Mouse (Mus musculus): ENCODE measurements around the gene Wdhd1.
"Not testable (repeated sequence)": the region's sequence is repeated elsewhere in the genome, so short reads cannot be mapped to it uniquely, and the experiment has no call there.

The Wdhd1 gene

GRCm38 (mm10) chr14:47276637-47277393 is at the start of gene Wdhd1, which contains the start of gene Socs4:
Wdhd1 (minus strand) TSS chr14:47276857.
Socs4 (plus strand) TSS chr14:47276931.
- CTCF ChIA-PET, result interaction anchor here (0.6 to 2.0 kb wide), 12 partner anchors 21 to 877 kb away, joined by 3 to 8 read pairs (median 4); partner anchors contain the start of genes Mapk1ip1l (in 2 of the 4) and Dlgap5 (in 1 of the 4)
- POLR2A ChIA-PET, result interaction anchor here (0.6 to 7.6 kb wide), 62 partner anchors 9 to 469 kb away, joined by 3 to 152 read pairs (median 4); partner anchors contain the start of genes Mapk1ip1l (in 4 of the 4), Lgals3 (in 3 of the 4), Dlgap5 (in 2 of the 4) and Gch1 (in 1 of the 4)

GRCm38 (mm10) chr14:47325965-47326761 is 49.5 kb upstream of the Wdhd1 start:
- POLR2A ChIA-PET, result interaction anchor here in 2 of 4 experiments (0.7 to 3.2 kb wide), 12 partner anchors 11 to 99 kb away, joined by 3 to 11 read pairs (median 4); partner anchors contain the start of genes Dlgap5 (in 1 of the 2), Socs4 (in 1 of the 2) and Wdhd1 (in 1 of the 2)
- CTCF ChIA-PET, result interaction anchor here in 2 of 4 experiments (1.0 to 2.2 kb wide), 4 partner anchors 28 to 208 kb away, joined by 3 to 6 read pairs (median 4); no protein-coding TSS in a partner anchor

GRCm38 (mm10) chr14:47321581-47321980 is 44.9 kb upstream of the Wdhd1 start:
- POLR2A ChIA-PET, result interaction anchor here in 2 of 4 experiments (0.6 to 0.7 kb wide), 2 partner anchors 66 to 1805 kb away, joined by 3 to 4 read pairs; no protein-coding TSS in a partner anchor
- CTCF ChIA-PET, result not testable (repeated sequence)

GRCm38 (mm10) chr14:47319362-47319761 is 42.7 kb upstream of the Wdhd1 start:
- ChIA-PET POLR2A (interaction anchor here in 3 of 4 experiments (0.6 to 3.4 kb wide), 14 partner anchors 10 to 249 kb away, joined by 3 to 25 read pairs (median 4); partner anchors contain the start of genes Lgals3 (in 1 of the 3) and Mapk1ip1l (in 1 of the 3)), CTCF (interaction anchor here in 1 of 4 experiments (0.6 kb wide), 1 partner anchor 250 kb away, joined by 5 read pairs; no protein-coding TSS in a partner anchor)

- POLR2A ChIA-PET, result interaction anchor here in 3 of 4 experiments (0.9 to 12.7 kb wide), 5 partner anchors 8 to 44 kb away, joined by 3 to 125 read pairs (median 4); partner anchors contain the start of genes Mapk1ip1l (in 1 of the 3), Socs4 (in 1 of the 3) and Wdhd1 (in 1 of the 3)
- CTCF ChIA-PET, result no interaction called here
These were observed 33.9 kb upstream of the Wdhd1 start for GRCm38 (mm10) chr14:47310342-47311181.

- POLR2A ChIA-PET, result interaction anchor here in 2 of 4 experiments (0.7 to 12.7 kb wide), 6 partner anchors 9 to 45 kb away, joined by 3 to 125 read pairs (median 5); partner anchors contain the start of gene Mapk1ip1l (in 2 of the 2)
- CTCF ChIA-PET, result interaction anchor here in 1 of 4 experiments (0.8 kb wide), 1 partner anchor 11 kb away, joined by 3 read pairs; the partner anchor contains the start of gene Mapk1ip1l
These were observed 32.4 kb upstream of the Wdhd1 start for GRCm38 (mm10) chr14:47309061-47309460.

GRCm38 (mm10) chr14:47307669-47308068 is 31.0 kb upstream of the Wdhd1 start:
- POLR2A ChIA-PET, result interaction anchor here in 2 of 4 experiments (0.6 to 12.7 kb wide), 8 partner anchors 10 to 218 kb away, joined by 3 to 125 read pairs (median 4); partner anchors contain the start of gene Mapk1ip1l (in 2 of the 2)
- CTCF ChIA-PET, result no interaction called here

GRCm38 (mm10) chr14:47305933-47306332 is 29.3 kb upstream of the Wdhd1 start:
- ChIA-PET POLR2A (interaction anchor here (0.6 to 12.7 kb wide), 19 partner anchors 8 to 114 kb away, joined by 3 to 125 read pairs (median 4); partner anchors contain the start of genes Mapk1ip1l (in 2 of the 4), Socs4 (in 2 of the 4) and Wdhd1 (in 2 of the 4)), CTCF (no interaction called here)

GRCm38 (mm10) chr14:47304814-47305405 is 28.3 kb upstream of the Wdhd1 start:
- ChIA-PET POLR2A (interaction anchor here in 3 of 4 experiments (0.8 to 12.7 kb wide), 11 partner anchors 7 to 109 kb away, joined by 3 to 125 read pairs (median 6); partner anchors contain the start of genes Mapk1ip1l (in 2 of the 3), Socs4 (in 1 of the 3) and Wdhd1 (in 1 of the 3)), CTCF (interaction anchor here in 1 of 4 experiments (0.9 kb wide), 1 partner anchor 191 kb away, joined by 3 read pairs; no protein-coding TSS in a partner anchor)

- ChIA-PET CTCF (interaction anchor here in 1 of 4 experiments (0.6 kb wide), 1 partner anchor 265 kb away, joined by 3 read pairs; no protein-coding TSS in a partner anchor), POLR2A (interaction anchor here in 3 of 4 experiments (0.6 to 1.4 kb wide), 7 partner anchors 9 to 272 kb away, joined by 3 to 9 read pairs (median 3); partner anchors contain the start of genes Socs4 (in 1 of the 3) and Wdhd1 (in 1 of the 3))
These were observed 26.4 kb upstream of the Wdhd1 start for GRCm38 (mm10) chr14:47302885-47303680.

- ChIA-PET POLR2A (interaction anchor here (0.6 to 11.0 kb wide), 63 partner anchors 8 to 274 kb away, joined by 3 to 152 read pairs (median 4); partner anchors contain the start of genes Socs4 (in 4 of the 4), Wdhd1 (in 4 of the 4), Lgals3 (in 2 of the 4) and Dlgap5 (in 1 of the 4)), CTCF (interaction anchor here (0.6 to 1.5 kb wide), 9 partner anchors 22 to 479 kb away, joined by 3 to 8 read pairs (median 4); partner anchors contain the start of genes Socs4 (in 2 of the 4) and Wdhd1 (in 2 of the 4))
These were observed 22.2 kb upstream of the Wdhd1 start for GRCm38 (mm10) chr14:47298819-47299261.

GRCm38 (mm10) chr14:47298408-47298792 is 21.7 kb upstream of the Wdhd1 start:
- CTCF ChIA-PET, result interaction anchor here (0.6 to 1.8 kb wide), 13 partner anchors 11 to 479 kb away, joined by 3 to 9 read pairs (median 5); partner anchors contain the start of genes Socs4 (in 2 of the 4) and Wdhd1 (in 2 of the 4)
- POLR2A ChIA-PET, result interaction anchor here (0.6 to 11.0 kb wide), 66 partner anchors 8 to 1411 kb away, joined by 3 to 152 read pairs (median 4); partner anchors contain the start of genes Socs4 (in 4 of the 4), Wdhd1 (in 4 of the 4), Lgals3 (in 2 of the 4) and Dlgap5 (in 1 of the 4)

GRCm38 (mm10) chr14:47297785-47298407 is 21.2 kb upstream of the Wdhd1 start, which contains the start of gene Mapk1ip1l:
Mapk1ip1l (plus strand) TSS chr14:47298266.
- CTCF ChIA-PET, result interaction anchor here (0.6 to 1.8 kb wide), 9 partner anchors 12 to 276 kb away, joined by 3 to 9 read pairs (median 5); partner anchors contain the start of genes Socs4 (in 2 of the 4) and Wdhd1 (in 2 of the 4)

GRCm38 (mm10) chr14:47296232-47296631 is 19.6 kb upstream of the Wdhd1 start:
- POLR2A ChIA-PET, result interaction anchor here in 2 of 4 experiments (1.1 to 11.0 kb wide), 10 partner anchors 11 to 1638 kb away, joined by 3 to 152 read pairs (median 8); partner anchors contain the start of genes Socs4 (in 2 of the 2), Wdhd1 (in 2 of the 2), Ddhd1 (in 1 of the 2) and Lgals3 (in 1 of the 2)

More at GRCm38 (mm10) chr14:47297785-47298407, 21.2 kb upstream of the Wdhd1 start, which contains the start of gene Mapk1ip1l:
- POLR2A ChIA-PET, result interaction anchor here (0.6 to 11.0 kb wide), 58 partner anchors 8 to 1412 kb away, joined by 3 to 152 read pairs (median 5); partner anchors contain the start of genes Socs4 (in 4 of the 4), Wdhd1 (in 4 of the 4), Lgals3 (in 2 of the 4) and Dlgap5 (in 1 of the 4)

More at GRCm38 (mm10) chr14:47296232-47296631, 19.6 kb upstream of the Wdhd1 start:
- CTCF ChIA-PET, result interaction anchor here in 1 of 4 experiments (0.6 kb wide), 1 partner anchor 146 kb away, joined by 3 read pairs; no protein-coding TSS in a partner anchor
